Mouse (Mus musculus): ENCODE results near the gene Gbf1.

- no peak for TF ChIP-seq CTCF (conservative IDR thresholded peaks at IDR 0.05 in 1 of 2, IDR thresholded peaks at IDR 0.05 in 1 of 2; ENCODE audit: low read depth in 2 of 2, low read length in 2 of 2)
- TF ChIP-seq SIN3A (IDR thresholded peaks at IDR 0.05; ENCODE audit: low read length), result no peak
- TF ChIP-seq HCFC1 (IDR thresholded peaks at IDR 0.05; ENCODE audit: low read depth, low read length), result no peak
- TF ChIP-seq MEF2A (IDR thresholded peaks at IDR 0.05; ENCODE audit: borderline replicate concordance, low read depth, low read length), result no peak
- TF ChIP-seq POLR2A (IDR thresholded peaks at IDR 0.05; ENCODE audit: low read depth, low read length), result no peak
- no peak for TF ChIP-seq ZNF384 (IDR thresholded peaks at IDR 0.05; ENCODE audit: low read depth, low read length)
Measured at GRCm38 (mm10) chr19:46330696-46331095, 178.4 kb downstream of the Gbf1 start.
